Mouse (Mus musculus): ENCODE data around the gene Gm29094. TPM values are rescaled to one million over a fixed set of nuclear protein-coding genes. Genes with fewer than 3 reads are reported as not detected.
"Not testable (repeated sequence)": the region's sequence is repeated elsewhere in the genome, so short reads cannot be mapped to it uniquely, and the experiment has no call there.

The Gm29094 gene
- not detected in 2 replicates for polyA plus RNA-seq (2015; fragmentation: Nextera tagmentation; extraction: Ambion mirVana)

DNA sequence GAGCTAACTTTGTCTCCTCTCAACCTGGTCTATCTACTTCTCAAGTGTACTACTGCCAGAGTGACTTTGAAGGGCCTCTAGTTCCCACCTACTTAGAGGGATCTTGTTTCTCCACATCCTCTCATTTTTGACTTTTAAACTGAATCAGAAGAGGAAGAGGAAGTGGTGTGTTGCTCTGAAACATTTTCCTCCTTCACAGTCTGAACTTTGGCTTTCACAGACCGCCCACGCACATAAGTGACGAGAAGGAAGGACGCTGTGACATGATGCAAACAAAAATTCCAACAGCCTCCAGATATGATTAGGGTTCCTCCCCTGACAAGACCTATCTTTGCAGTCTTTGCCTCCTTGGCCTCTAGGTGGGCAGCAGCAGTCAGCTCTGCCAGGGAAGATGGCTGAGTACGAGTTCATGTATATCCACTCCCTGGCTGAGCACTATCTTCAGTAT, at the start of gene Gm29094, which contains the start of gene Bcl2a1b:
Gm29094 (plus strand) TSS at position 411 of the 448 bp plus-strand sequence.
Bcl2a1b (plus strand) TSS at position 241 of the 448 bp plus-strand sequence.
- not testable (repeated sequence) for H3K9me3 ChIP-seq; ATAC-seq (ENCODE audit: insufficient number of reproducible peaks, low FRiP score, low TSS enrichment, low read depth); H3K4me1 ChIP-seq; H3K36me3 ChIP-seq; H3K4me2 ChIP-seq; H3K9ac ChIP-seq; H3K27ac ChIP-seq; H3K4me3 ChIP-seq; H3K27me3 ChIP-seq
- WGBS, result 78% methylated on average over 5 of the region's 5 CpGs

DNA sequence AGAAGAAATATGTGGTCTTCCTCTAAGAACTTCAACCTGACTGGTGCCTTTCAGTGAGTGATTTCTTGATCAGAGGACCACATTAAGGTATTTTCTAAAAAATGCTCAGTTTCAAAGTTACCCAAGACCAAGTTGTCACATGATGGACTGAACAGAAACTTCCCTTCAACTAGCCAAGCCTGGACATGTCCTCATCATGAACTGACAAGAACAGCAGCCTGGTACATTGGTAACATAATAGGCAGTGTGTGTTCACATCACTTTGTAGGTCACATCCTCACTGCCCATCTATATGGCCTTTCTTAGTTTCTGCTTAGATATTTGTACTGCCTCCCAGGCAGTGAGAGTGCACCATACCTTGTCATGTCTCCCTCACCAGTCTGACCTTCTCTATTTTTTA, 26.6 kb upstream of the Gm29094 start:
- H3K9me3 ChIP-seq; H3K27me3 ChIP-seq; H3K36me3 ChIP-seq; ATAC-seq (ENCODE audit: insufficient number of reproducible peaks, low FRiP score, low TSS enrichment, low read depth); H3K4me1 ChIP-seq; H3K9ac ChIP-seq; H3K4me2 ChIP-seq; H3K27ac ChIP-seq; H3K4me3 ChIP-seq: not testable (repeated sequence)

DNA sequence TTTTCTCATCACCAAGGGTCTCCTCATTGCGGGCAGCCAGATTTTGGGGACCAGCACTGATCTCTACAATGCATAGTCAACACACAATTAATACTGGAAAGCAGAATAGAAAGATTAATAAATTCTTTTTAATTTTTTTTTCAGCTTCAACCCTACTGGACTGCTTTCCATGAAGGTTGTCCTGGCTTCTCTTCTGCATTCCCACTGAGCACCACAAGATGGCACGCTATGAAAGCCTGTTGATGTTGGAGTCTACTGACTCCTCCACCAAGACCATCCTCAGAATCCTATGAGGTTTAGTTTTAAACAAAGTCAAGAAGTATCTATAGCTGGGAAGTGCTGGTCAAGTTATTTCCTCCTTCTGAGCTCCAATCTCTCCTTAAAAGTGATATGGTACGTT, 20.3 kb upstream of the Gm29094 start:
- H3K27ac ChIP-seq; H3K9ac ChIP-seq; H3K27me3 ChIP-seq; H3K4me2 ChIP-seq; H3K4me1 ChIP-seq; H3K36me3 ChIP-seq; H3K4me3 ChIP-seq; H3K9me3 ChIP-seq; ATAC-seq (ENCODE audit: insufficient number of reproducible peaks, low FRiP score, low TSS enrichment, low read depth): not testable (repeated sequence)
- 25% methylated on average over 2 of the region's 3 CpGs for WGBS

DNA sequence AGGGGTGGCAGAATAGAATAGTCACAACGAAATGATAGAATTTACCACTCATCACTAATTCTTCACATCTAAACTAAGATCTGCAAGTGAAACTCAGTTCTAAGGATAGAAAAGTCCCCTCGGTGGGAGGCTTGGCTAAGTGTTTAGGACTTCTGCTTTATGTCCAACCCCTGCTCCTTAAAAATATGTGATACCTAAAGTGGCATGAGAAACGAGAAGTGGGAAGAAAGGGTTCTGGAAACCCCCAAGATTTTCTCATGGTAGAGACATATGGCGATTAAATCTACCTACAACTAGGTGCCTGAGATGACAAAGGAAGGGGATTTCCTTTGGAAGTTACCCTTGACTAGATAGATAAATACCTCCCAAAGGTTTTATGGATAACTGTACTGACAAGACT, 19.7 kb upstream of the Gm29094 start:
- H3K4me3 ChIP-seq; H3K27me3 ChIP-seq; H3K36me3 ChIP-seq; H3K9ac ChIP-seq; H3K9me3 ChIP-seq; H3K4me1 ChIP-seq; H3K4me2 ChIP-seq; H3K27ac ChIP-seq; ATAC-seq (ENCODE audit: insufficient number of reproducible peaks, low FRiP score, low TSS enrichment, low read depth): not testable (repeated sequence)
- WGBS, result 69% methylated on average over 4 of the region's 4 CpGs

DNA sequence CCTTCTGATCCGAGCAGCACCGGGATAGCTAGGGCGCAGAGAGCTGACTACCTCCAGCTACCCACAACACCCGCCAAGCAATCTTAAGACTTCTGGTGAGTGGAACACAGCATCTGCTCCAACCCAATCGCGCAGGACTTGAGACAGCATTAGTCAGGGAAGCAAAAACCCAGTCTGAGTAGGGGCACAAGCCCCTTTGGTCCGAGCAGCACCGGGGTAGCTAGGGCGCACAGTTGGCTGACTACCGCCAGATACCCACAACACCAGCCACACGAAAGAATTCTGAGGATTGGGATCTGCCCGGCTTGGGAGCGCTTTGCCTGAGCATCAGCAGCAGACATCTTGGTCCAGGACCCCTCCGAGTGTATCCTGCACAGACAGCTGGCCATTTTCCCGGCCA, 12.2 kb upstream of the Gm29094 start:
- H3K9me3 ChIP-seq; H3K27me3 ChIP-seq; H3K36me3 ChIP-seq; H3K4me3 ChIP-seq; H3K9ac ChIP-seq; H3K4me1 ChIP-seq; ATAC-seq (ENCODE audit: insufficient number of reproducible peaks, low FRiP score, low TSS enrichment, low read depth); H3K4me2 ChIP-seq; H3K27ac ChIP-seq: not testable (repeated sequence)
- 85% methylated on average over 15 of the region's 15 CpGs for WGBS

DNA sequence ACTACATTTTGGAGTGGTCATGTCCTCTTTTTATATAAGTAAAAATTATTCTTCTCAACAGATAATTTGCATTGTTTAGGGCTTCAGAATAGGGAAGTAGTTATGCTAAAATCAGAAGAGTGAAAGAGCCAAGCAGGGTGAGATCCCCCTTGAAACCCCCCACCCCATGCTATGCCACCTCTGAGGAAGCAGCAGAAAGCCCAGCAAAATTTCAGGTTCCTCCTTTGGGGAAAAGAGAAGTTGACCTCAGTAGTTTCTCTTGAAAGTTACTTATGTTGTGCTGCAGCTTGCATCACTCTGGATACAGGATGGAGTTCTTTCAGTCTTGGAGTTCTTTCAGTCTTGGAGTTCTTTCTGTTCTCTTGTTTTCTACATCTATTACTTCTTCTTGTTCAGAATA, 3.7 kb upstream of the Gm29094 start:
- not testable (repeated sequence) for H3K4me1 ChIP-seq; H3K27ac ChIP-seq; H3K4me3 ChIP-seq; H3K36me3 ChIP-seq; H3K9me3 ChIP-seq; H3K9ac ChIP-seq; H3K4me2 ChIP-seq; ATAC-seq (ENCODE audit: insufficient number of reproducible peaks, low FRiP score, low TSS enrichment, low read depth); H3K27me3 ChIP-seq

DNA sequence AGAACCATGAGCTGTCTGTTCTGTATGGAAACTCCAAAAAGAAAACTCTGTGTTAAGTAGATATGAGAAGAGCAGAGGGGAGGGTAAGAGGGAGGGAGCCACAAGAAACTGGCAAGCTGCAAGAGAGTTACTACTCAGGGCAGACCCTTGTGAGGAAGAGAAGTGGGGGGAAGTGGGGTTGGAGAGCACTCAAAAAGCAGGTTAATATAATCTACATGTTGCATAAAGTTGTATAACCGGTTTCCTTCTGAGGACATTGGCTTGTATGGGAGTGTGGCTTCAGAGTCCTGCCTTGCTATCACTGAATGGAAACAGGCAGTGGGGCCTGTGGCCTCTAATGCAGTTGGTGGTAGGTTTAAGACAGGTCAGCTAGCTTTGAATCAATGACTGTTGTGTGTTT, 1.7 kb upstream of the Gm29094 start:
- not testable (repeated sequence) for ATAC-seq (ENCODE audit: insufficient number of reproducible peaks, low FRiP score, low TSS enrichment, low read depth); H3K4me2 ChIP-seq; H3K27ac ChIP-seq; H3K4me3 ChIP-seq; H3K4me1 ChIP-seq; H3K36me3 ChIP-seq; H3K27me3 ChIP-seq; H3K9ac ChIP-seq; H3K9me3 ChIP-seq
- WGBS, result 57% methylated on average over 1 of the region's 1 CpGs

DNA sequence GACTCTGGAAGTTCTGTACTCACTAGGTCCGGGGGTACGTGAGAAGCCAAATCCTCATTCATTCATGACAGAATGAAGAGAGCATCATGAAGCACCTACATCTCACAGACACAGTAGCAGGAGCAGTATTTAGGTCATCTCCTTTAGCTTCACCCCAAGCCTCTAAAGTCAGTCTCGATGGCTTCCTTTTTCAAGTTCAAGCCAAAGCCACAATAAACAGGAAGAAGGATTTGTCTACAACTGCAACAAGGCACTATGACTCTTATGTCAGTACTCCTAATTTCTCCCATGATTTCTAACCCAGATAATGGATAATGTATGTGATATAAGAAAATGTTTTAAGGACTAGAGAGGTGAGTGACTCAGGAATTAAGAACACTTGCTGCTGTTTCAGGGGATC, 830 bp upstream of the Gm29094 start:
- not testable (repeated sequence) for ATAC-seq (ENCODE audit: insufficient number of reproducible peaks, low FRiP score, low TSS enrichment, low read depth); H3K27me3 ChIP-seq; H3K4me1 ChIP-seq; H3K9me3 ChIP-seq; H3K4me3 ChIP-seq; H3K27ac ChIP-seq; H3K4me2 ChIP-seq; H3K9ac ChIP-seq; H3K36me3 ChIP-seq
- WGBS, result 84% methylated on average over 3 of the region's 3 CpGs

DNA sequence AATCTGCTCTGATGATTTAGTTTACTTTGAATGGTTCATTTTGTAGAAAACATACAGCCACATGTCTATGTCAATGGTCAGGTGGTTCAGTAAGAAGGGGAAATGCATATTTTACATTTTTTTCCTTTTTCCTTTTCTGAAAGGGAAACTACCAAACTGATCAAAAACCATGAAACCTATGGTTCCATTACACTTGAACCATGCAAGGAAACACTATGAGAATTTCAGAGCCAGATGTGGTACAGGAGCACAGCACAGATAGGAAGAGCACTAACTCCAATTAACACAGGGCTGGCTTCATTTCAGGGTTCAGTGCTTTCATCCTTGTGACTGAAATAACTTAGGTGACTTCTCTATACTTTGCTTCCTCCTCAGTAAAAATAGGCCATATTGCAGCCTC, 3.1 kb downstream of the Gm29094 start:
- ATAC-seq (ENCODE audit: insufficient number of reproducible peaks, low FRiP score, low TSS enrichment, low read depth); H3K36me3 ChIP-seq; H3K9ac ChIP-seq; H3K9me3 ChIP-seq; H3K27ac ChIP-seq; H3K27me3 ChIP-seq; H3K4me3 ChIP-seq; H3K4me1 ChIP-seq; H3K4me2 ChIP-seq: not testable (repeated sequence)

DNA sequence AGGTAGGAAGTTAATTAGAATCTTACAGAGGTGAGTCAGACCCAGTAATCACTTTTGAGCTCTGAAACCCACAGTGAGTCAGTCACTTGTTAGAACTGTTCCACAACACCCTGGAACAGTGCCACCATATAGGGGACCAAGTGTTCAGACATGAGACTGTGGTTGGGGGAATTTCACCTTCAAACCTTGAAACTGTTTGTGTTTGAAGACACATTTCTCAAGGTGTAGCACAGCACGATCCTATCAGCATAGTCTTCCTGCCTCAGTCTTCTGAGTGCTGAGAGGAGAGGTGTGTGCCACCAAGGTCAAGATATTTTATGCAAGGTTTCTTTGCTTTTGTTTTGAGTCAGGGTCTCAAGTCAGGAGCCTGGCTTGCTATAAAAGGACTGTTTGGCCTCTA, 9.8 kb downstream of the Gm29094 start:
- not testable (repeated sequence) for H3K4me2 ChIP-seq; H3K4me3 ChIP-seq; H3K27me3 ChIP-seq; H3K9me3 ChIP-seq; H3K36me3 ChIP-seq; H3K27ac ChIP-seq; H3K9ac ChIP-seq; ATAC-seq (ENCODE audit: insufficient number of reproducible peaks, low FRiP score, low TSS enrichment, low read depth); H3K4me1 ChIP-seq
- 60% methylated on average over 1 of the region's 1 CpGs for WGBS

DNA sequence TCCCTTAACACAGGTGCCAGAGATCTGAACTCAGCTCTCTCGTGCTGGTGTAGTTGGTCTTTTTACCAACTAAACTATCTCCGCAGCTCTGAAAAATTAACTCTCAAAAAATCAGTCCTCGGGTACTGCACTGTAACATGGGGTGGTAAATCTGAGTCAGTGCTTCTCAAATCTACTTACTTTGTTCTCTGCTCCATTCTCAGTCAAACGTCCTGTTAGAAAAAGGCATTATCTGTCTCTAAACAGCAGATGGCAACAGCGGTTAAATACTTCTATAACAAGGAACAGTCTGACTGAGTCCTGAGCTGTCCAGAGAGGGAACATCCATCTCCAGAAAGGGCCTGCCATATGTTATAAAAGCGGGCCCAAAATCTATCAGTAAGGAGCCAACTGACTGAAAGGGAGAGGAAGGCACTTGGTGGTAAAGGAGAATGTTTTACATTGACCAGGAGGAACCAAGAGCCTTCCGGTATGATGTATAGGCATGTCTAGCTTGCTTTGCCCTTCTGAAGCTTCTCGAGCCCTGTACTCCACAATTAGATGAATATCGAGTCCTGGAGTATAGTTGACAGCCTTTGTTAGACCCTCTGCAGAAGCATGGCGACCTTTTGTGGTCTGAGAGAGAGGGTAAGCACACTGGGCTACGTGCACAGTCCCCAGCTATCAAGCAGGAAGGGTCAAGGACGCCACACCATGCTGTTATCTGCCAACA, 11.3 kb downstream of the Gm29094 start, which contains the start of gene Mthfs:
Mthfs (plus strand) TSS at position 324 of the 712 bp plus-strand sequence.
- H3K4me2 ChIP-seq, result peak within 1 kb of the TSS; percentile 40
- H3K9me3 ChIP-seq, H3K9ac ChIP-seq, H3K36me3 ChIP-seq, H3K27me3 ChIP-seq, H3K4me1 ChIP-seq: not testable (repeated sequence)
- ATAC-seq (ENCODE audit: insufficient number of reproducible peaks, low FRiP score, low TSS enrichment, low read depth), result peak; percentile 55
- peak within 1 kb of the TSS; percentile 35 for H3K4me3 ChIP-seq
- H3K27ac ChIP-seq, result peak within 1 kb of the TSS; percentile 77
- WGBS, result 24% methylated on average over 10 of the region's 12 CpGs

DNA sequence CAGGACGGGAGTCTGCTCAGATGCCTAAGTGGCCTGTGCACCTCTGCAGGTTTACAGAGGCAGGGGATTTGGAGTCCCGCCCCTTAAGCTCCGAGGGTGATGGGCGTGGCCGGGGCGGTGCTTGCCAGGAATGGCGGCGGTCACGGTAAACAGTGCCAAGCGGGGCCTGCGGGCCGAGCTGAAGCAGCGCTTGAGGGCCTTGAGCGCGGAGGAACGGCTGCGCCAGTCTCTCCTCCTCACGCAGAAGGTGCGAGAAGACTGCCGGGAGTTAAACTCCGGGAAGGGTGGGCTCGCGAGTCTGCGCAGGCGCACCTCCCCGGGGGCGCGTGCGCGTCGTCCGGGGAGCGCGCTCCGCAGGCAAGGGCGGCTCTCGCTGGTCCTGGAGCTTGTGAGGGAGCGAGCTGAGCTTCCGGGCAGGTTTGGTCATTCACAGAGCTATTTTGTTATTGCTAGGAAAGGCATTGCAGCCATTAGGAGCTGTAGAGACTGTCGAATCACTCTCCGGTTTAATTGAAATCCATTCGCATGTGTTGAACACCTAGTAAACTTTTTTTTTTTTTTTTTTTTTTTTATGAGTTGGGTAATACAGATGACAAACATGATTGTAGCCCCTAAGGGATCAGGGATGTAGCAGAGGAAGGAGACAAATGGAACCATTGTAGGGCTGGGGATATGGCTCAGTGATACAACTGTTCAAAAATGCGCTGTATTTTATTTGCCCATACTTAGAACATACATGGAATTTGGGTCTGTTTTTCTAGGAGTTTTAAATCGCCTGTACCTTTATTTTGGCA, 12.1 kb downstream of the Gm29094 start:
- Histone ChIP-seq H3K27ac (0 out of 2 replicates have a peak overlapping the region, but pooled peaks have one; percentile 74), H3K4me2 (peak overlapping the region; percentile 36), H3K4me3 (peak overlapping the region; percentile 35)
- not testable (repeated sequence) for H3K9me3 ChIP-seq, H3K36me3 ChIP-seq, H3K4me1 ChIP-seq, H3K27me3 ChIP-seq, H3K9ac ChIP-seq
- WGBS, result 3% methylated on average over 14 of the region's 44 CpGs
- ATAC-seq (ENCODE audit: insufficient number of reproducible peaks, low FRiP score, low TSS enrichment, low read depth), result peak; percentile 91

Measured in limb, embryonic 15.5 days (tissue).